Mouse (Mus musculus) layer of hippocampus, adult 6 months (tissue): Measurements from ENCODE around the gene Ankle2. TPM values are rescaled to one million over a fixed set of nuclear protein-coding genes. Genes with fewer than 3 reads are reported as not detected.

Source experiments
- long read RNA-seq, 2 experiments: library from polyadenylated mRNA; unstranded; transcript quantifications; one replicate each; pipeline ENCODE4 v2.0.0; 2019 to 2020
- polyA plus RNA-seq: library from polyadenylated mRNA; unstranded; fragments of <200 nt; fragmentation: Nextera tagmentation; gene quantifications from 2 replicates; pipeline ENCODE4 v1.2.3, GENCODE M21; 2021

Gene Ankle2
- 10.8 and 13.0 TPM in 2 replicates for polyA plus RNA-seq
- long read RNA-seq, experiment 1, full-length matches to known transcripts: 10 of 33 reads
- long read RNA-seq, experiment 1, partial matches to known transcripts: 18 of 33 reads
- long read RNA-seq, experiment 1, other reads (novel, unspliced or antisense): 5 of 33 reads
- long read RNA-seq, experiment 2, full-length matches to known transcripts: 138 of 173 reads
- long read RNA-seq, experiment 2, partial matches to known transcripts: 29 of 173 reads
- long read RNA-seq, experiment 2, other reads (novel, unspliced or antisense): 6 of 173 reads

DNA sequence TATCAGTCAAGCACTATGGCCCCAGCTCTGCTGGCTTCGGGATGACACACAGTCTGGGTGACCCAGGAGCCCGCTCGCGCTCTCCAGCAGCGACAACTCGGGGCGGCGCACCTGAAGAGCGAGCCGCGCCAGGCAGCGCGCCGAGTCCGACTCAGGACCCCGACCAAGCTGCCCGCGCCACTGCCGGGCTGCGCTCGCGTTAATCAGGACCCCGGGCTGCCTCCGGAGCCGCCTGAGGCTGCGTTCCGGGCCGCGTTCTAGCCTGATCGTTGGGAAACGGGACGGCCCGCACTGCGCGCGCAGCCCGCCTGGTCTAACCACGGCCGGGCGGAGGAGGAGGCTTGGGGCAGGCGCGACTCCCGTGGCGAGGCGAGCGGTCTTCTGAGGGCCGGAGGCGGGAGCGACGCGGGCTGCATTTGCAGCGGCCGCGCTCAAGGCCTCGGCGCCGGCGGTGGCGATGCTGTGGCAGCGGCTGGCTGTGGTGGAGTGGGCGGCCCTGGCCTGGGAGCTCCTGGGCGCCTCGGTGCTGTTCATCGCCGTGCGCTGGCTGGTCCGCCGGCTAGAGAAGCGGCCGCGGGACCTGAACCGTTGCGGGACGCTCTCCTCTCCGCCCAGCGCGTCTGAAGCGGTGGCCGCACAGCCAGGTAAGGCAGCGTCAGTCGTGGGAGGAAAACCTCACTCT lies at the start of gene Ankle2:
TSS of gene Ankle2 (plus strand) at position 225 of the 682 bp plus-strand sequence.

DNA sequence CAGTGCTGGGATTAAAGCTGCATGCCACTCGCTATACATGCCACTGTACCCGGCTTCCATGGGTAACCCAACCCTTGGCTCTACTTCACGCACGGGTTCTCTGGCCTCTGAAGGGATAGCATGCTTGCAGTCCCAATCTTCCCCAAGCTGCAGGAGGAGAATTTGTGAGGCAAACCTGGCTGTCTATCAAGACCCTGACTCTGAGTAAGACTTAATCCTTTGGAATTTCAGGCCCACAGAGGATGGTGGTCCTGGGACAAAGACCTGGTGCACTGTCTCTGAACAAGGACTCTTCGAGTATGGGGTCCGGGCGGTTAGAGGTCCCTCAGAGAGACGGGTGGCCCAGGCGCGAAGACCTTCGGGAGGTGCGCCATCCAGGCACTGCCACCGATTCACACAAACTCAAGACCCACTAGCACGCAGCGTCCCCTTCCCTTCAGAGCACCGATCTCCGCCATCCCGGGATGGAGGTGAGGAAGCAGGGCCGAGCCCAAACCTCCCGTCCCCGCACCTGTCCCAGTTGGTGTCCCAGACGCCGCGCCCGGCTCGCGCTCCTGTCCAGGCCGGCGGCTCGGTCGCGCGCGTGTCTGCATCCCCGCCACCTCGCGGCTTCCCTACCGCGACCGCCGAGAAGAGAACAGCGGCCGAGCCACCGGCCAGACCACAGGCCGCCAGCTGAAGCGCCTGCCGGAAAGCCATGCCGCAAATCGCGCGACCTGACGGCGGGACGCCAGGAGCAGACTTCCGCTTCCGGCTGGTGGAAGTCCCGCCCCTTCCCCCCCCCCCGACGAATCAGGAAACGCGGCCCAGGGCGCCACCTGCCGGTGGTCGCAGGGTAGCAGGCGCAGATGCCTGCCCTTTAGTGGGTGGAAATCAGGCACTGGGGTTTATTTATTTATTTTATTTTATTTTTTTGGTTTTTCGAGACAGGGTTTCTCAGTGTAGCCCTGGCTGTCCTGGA lies 38.6 kb downstream of the Ankle2 start, which contains the start of gene Pgam5:
TSS of gene Pgam5 (minus strand) at position 773 of the 961 bp plus-strand sequence.

DNA sequence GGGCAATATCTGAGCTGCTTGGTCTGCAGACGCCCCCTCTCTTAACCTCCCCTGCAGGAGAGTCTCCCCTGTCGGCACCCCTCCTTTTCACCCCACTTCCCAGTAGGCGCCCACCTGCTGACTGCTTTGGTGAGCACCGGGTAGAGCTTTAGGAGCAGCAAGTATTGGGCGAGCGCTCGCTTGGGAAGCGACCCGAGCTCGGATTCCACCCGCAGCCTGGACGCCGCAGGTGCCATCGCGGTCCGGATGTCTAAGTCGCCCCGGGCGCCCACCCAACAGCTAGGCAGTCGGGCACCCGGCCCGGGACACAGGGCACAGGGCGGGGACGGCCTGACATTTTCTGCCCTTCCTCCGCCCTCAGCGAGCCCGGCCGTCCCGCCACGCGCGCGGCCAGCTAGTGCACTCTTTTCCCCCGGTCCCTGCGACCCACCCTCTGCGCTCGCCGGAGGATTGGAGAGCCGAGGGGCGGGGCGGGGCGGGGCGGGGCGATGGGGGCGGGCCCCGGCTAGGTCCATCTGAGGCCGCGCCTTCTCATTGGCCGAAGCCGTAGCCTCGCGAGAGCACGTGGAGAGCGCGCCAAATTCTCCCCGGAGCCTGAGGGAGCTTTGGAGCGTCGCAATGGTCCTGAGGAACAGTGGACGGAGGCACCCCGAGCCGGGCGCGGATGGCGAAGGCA lies 55.1 kb downstream of the Ankle2 start, which contains the start of the genes Pxmp2 and Pole:
TSS of gene Pxmp2 (minus strand) at position 417 of the 676 bp plus-strand sequence.
TSS of gene Pole (plus strand) at position 537 of the 676 bp plus-strand sequence.

Other genes with a start within 250 kb of the Ankle2 start
- 18.3 and 20.3 TPM in 2 replicates for gene Zfp932, start 234.5 kb upstream of the Ankle2 start, polyA plus RNA-seq
- gene Gm17655, start 158.5 kb upstream of the Ankle2 start, polyA plus RNA-seq: 1.8 and 2.5 TPM in 2 replicates
- 0.14 and 0.18 TPM in 2 replicates for gene Gm35315, start 136.6 kb upstream of the Ankle2 start, polyA plus RNA-seq
- 2.2 and 2.3 TPM in 2 replicates for gene Plcxd1, start 131.0 kb upstream of the Ankle2 start, polyA plus RNA-seq
- 32.6 and 39.1 TPM in 2 replicates for gene Gtpbp6, start 122.8 kb upstream of the Ankle2 start, polyA plus RNA-seq
- gene Zfp605, start 120.9 kb upstream of the Ankle2 start, polyA plus RNA-seq: 5.4 and 6.1 TPM in 2 replicates
- gene Chfr, start 95.2 kb upstream of the Ankle2 start, polyA plus RNA-seq: 12.9 and 14.5 TPM in 2 replicates
- gene Golga3, start 54.3 kb upstream of the Ankle2 start, polyA plus RNA-seq: 10.3 and 10.9 TPM in 2 replicates
- gene Pgam5, start 38.9 kb downstream of the Ankle2 start, polyA plus RNA-seq: 66.1 and 70.1 TPM in 2 replicates
- 24.7 and 28.2 TPM in 2 replicates for gene Pxmp2, start 55.2 kb downstream of the Ankle2 start, polyA plus RNA-seq
- gene Pole, start 55.3 kb downstream of the Ankle2 start, polyA plus RNA-seq: 0.65 and 0.82 TPM in 2 replicates
- gene P2rx2, start 112.2 kb downstream of the Ankle2 start, polyA plus RNA-seq: 0.09 and 0.11 TPM in 2 replicates
- not detected in 2 replicates for gene Lrcol1, start 113.7 kb downstream of the Ankle2 start, polyA plus RNA-seq
- 6.1 and 7.5 TPM in 2 replicates for gene Fbrsl1, start 217.5 kb downstream of the Ankle2 start, polyA plus RNA-seq